Mouse (Mus musculus): ENCODE data around the gene Brca1. TPM values are rescaled to one million over a fixed set of nuclear protein-coding genes. Genes with fewer than 3 reads are reported as not detected.

Brca1 gene
- polyA plus RNA-seq, 1 experiment from 2014 or later, result 1.9 TPM

- Histone ChIP-seq H3K9me3 (replicated peaks; ENCODE audit: control insufficient read depth, low read length, poor library complexity, severe bottlenecking) (no peaks in the 10 kb centered on the region), H3K9ac (ENCODE audit: low read depth, low read length) (no peak overlapping the region), H3K27me3 (ENCODE audit: control insufficient read depth, insufficient read depth, low read depth, low read length) (no peaks in the 10 kb centered on the region), H3K27ac (ENCODE audit: low read length) (no peak overlapping the region), H3K4me1 (ENCODE audit: control insufficient read depth, insufficient read depth, low read length) (no peaks in the 10 kb centered on the region), H3K36me3 (ENCODE audit: control insufficient read depth, insufficient read depth, low read length) (no peaks in the 10 kb centered on the region), H3K4me3 (ENCODE audit: low read depth, low read length) (no peak overlapping the region), H3K4me2 (ENCODE audit: low read length) (no peak overlapping the region)
- no peak for ATAC-seq
- WGBS, result 84% methylated on average over 5 of the region's 5 CpGs
Observed at GRCm38 (mm10) chr11:101518937-101519336, 32.8 kb downstream of the Brca1 start.

GRCm38 (mm10) chr11:101507090-101507489, 44.7 kb downstream of the Brca1 start:
- no peak for ATAC-seq
- Histone ChIP-seq H3K9me3 (replicated peaks; ENCODE audit: control insufficient read depth, low read length, poor library complexity, severe bottlenecking) (no peaks in the 10 kb centered on the region), H3K36me3 (ENCODE audit: control insufficient read depth, insufficient read depth, low read length) (no peaks in the 10 kb centered on the region), H3K4me3 (ENCODE audit: low read depth, low read length) (no peak overlapping the region), H3K27ac (ENCODE audit: low read length) (no peak overlapping the region), H3K27me3 (ENCODE audit: control insufficient read depth, insufficient read depth, low read depth, low read length) (no peaks in the 10 kb centered on the region), H3K4me1 (ENCODE audit: control insufficient read depth, insufficient read depth, low read length) (no peaks in the 10 kb centered on the region), H3K9ac (ENCODE audit: low read depth, low read length) (no peak overlapping the region), H3K4me2 (ENCODE audit: low read length) (no peak overlapping the region)
- WGBS, result 96% methylated on average over 7 of the region's 7 CpGs

- Histone ChIP-seq H3K27ac (ENCODE audit: low read length) (no peak overlapping the region), H3K27me3 (ENCODE audit: control insufficient read depth, insufficient read depth, low read depth, low read length) (no peaks in the 10 kb centered on the region), H3K36me3 (ENCODE audit: control insufficient read depth, insufficient read depth, low read length) (no peaks in the 10 kb centered on the region), H3K4me3 (ENCODE audit: low read depth, low read length) (no peak overlapping the region), H3K4me1 (ENCODE audit: control insufficient read depth, insufficient read depth, low read length) (no peaks in the 10 kb centered on the region), H3K9me3 (replicated peaks; ENCODE audit: control insufficient read depth, low read length, poor library complexity, severe bottlenecking) (no peaks in the 10 kb centered on the region), H3K9ac (ENCODE audit: low read depth, low read length) (no peak overlapping the region), H3K4me2 (ENCODE audit: low read length) (no peak overlapping the region)
- ATAC-seq, result no peak
- WGBS, result 76% methylated on average over 5 of the region's 5 CpGs
Observed at GRCm38 (mm10) chr11:101506269-101506780, 45.4 kb downstream of the Brca1 start.

GRCm38 (mm10) chr11:101486126-101486525, 65.6 kb downstream of the Brca1 start:
- H3K9ac ChIP-seq (ENCODE audit: low read depth, low read length), result no peak overlapping the region
- 72% methylated on average over 6 of the region's 6 CpGs for WGBS
- no peak overlapping the region for H3K4me3 ChIP-seq (ENCODE audit: low read depth, low read length)
- peak overlapping the region; percentile 26; the same call in 1 of the 2 replicates for H3K27ac ChIP-seq (ENCODE audit: low read length)
- no peak for ATAC-seq
- H3K27me3 ChIP-seq (ENCODE audit: control insufficient read depth, insufficient read depth, low read depth, low read length), result no peaks in the 10 kb centered on the region
- no peaks in the 10 kb centered on the region for H3K9me3 ChIP-seq (replicated peaks; ENCODE audit: control insufficient read depth, low read length, poor library complexity, severe bottlenecking)
- 0 out of 2 replicates have a peak, but pooled peaks cover 2% of the 10 kb centered on the region for H3K4me1 ChIP-seq (ENCODE audit: control insufficient read depth, insufficient read depth, low read length)
- no peak overlapping the region for H3K4me2 ChIP-seq (ENCODE audit: low read length)
- H3K36me3 ChIP-seq (ENCODE audit: control insufficient read depth, insufficient read depth, low read length), result no peaks in the 10 kb centered on the region

- no peaks in the 10 kb centered on the region for H3K9me3 ChIP-seq (replicated peaks; ENCODE audit: control insufficient read depth, low read length, poor library complexity, severe bottlenecking)
- H3K27ac ChIP-seq (ENCODE audit: low read length), result peak overlapping the region; percentile 65
- no peak overlapping the region for H3K9ac ChIP-seq (ENCODE audit: low read depth, low read length)
- 0 out of 2 replicates have a peak, but pooled peaks cover 2% of the 10 kb centered on the region for H3K4me1 ChIP-seq (ENCODE audit: control insufficient read depth, insufficient read depth, low read length)
- H3K4me3 ChIP-seq (ENCODE audit: low read depth, low read length), result no peak overlapping the region
- H3K4me2 ChIP-seq (ENCODE audit: low read length), result no peak overlapping the region
- no peak for ATAC-seq
- WGBS, result 32% methylated on average over 6 of the region's 6 CpGs
- H3K27me3 ChIP-seq (ENCODE audit: control insufficient read depth, insufficient read depth, low read depth, low read length), result no peaks in the 10 kb centered on the region
- no peaks in the 10 kb centered on the region for H3K36me3 ChIP-seq (ENCODE audit: control insufficient read depth, insufficient read depth, low read length)
Observed at GRCm38 (mm10) chr11:101485509-101486028, 66.2 kb downstream of the Brca1 start.

GRCm38 (mm10) chr11:101484814-101485213, 66.9 kb downstream of the Brca1 start:
- no peak overlapping the region for H3K27ac ChIP-seq (ENCODE audit: low read length)

GRCm38 (mm10) chr11:101484245-101484644, 67.5 kb downstream of the Brca1 start:
- H3K27me3 ChIP-seq (ENCODE audit: control insufficient read depth, insufficient read depth, low read depth, low read length), result no peaks in the 10 kb centered on the region
- no peak overlapping the region for H3K9ac ChIP-seq (ENCODE audit: low read depth, low read length)
- 67% methylated on average over 6 of the region's 6 CpGs for WGBS
- H3K27ac ChIP-seq (ENCODE audit: low read length), result peak overlapping the region; percentile 5; the same call in 1 of the 2 replicates
- H3K4me2 ChIP-seq (ENCODE audit: low read length), result no peak overlapping the region
- peaks cover 2% of the 10 kb centered on the region; the same call in 1 of the 2 replicates for H3K4me1 ChIP-seq (ENCODE audit: control insufficient read depth, insufficient read depth, low read length)
- no peaks in the 10 kb centered on the region for H3K9me3 ChIP-seq (replicated peaks; ENCODE audit: control insufficient read depth, low read length, poor library complexity, severe bottlenecking)
- ATAC-seq, result no peak
- no peak overlapping the region for H3K4me3 ChIP-seq (ENCODE audit: low read depth, low read length)
- no peaks in the 10 kb centered on the region for H3K36me3 ChIP-seq (ENCODE audit: control insufficient read depth, insufficient read depth, low read length)

More at GRCm38 (mm10) chr11:101484814-101485213, 66.9 kb downstream of the Brca1 start:
- Histone ChIP-seq H3K9ac (ENCODE audit: low read depth, low read length) (no peak overlapping the region), H3K4me2 (ENCODE audit: low read length) (no peak overlapping the region), H3K27me3 (ENCODE audit: control insufficient read depth, insufficient read depth, low read depth, low read length) (no peaks in the 10 kb centered on the region), H3K4me3 (ENCODE audit: low read depth, low read length) (no peak overlapping the region), H3K9me3 (replicated peaks; ENCODE audit: control insufficient read depth, low read length, poor library complexity, severe bottlenecking) (no peaks in the 10 kb centered on the region), H3K4me1 (ENCODE audit: control insufficient read depth, insufficient read depth, low read length) (0 out of 2 replicates have a peak, but pooled peaks cover 2% of the 10 kb centered on the region), H3K36me3 (ENCODE audit: control insufficient read depth, insufficient read depth, low read length) (no peaks in the 10 kb centered on the region)
- 88% methylated on average over 7 of the region's 7 CpGs for WGBS
- no peak for ATAC-seq

- Histone ChIP-seq H3K4me2 (ENCODE audit: low read length) (no peak overlapping the region), H3K27ac (ENCODE audit: low read length) (peak overlapping the region; percentile 40; the same call in 1 of the 2 replicates), H3K9me3 (replicated peaks; ENCODE audit: control insufficient read depth, low read length, poor library complexity, severe bottlenecking) (no peaks in the 10 kb centered on the region), H3K36me3 (ENCODE audit: control insufficient read depth, insufficient read depth, low read length) (no peaks in the 10 kb centered on the region), H3K9ac (ENCODE audit: low read depth, low read length) (no peak overlapping the region), H3K27me3 (ENCODE audit: control insufficient read depth, insufficient read depth, low read depth, low read length) (no peaks in the 10 kb centered on the region), H3K4me1 (ENCODE audit: control insufficient read depth, insufficient read depth, low read length) (peaks cover 7% of the 10 kb centered on the region), H3K4me3 (ENCODE audit: low read depth, low read length) (no peak overlapping the region)
- ATAC-seq, result no peak
- 11% methylated on average over 3 of the region's 3 CpGs for WGBS
Observed at GRCm38 (mm10) chr11:101483804-101484203, 68.0 kb downstream of the Brca1 start.

GRCm38 (mm10) chr11:101480912-101481311, 70.8 kb downstream of the Brca1 start:
- no peak for ATAC-seq
- Histone ChIP-seq H3K4me2 (ENCODE audit: low read length) (no peak overlapping the region), H3K27ac (ENCODE audit: low read length) (no peak overlapping the region), H3K4me3 (ENCODE audit: low read depth, low read length) (no peak overlapping the region), H3K4me1 (ENCODE audit: control insufficient read depth, insufficient read depth, low read length) (peaks cover 12% of the 10 kb centered on the region), H3K9me3 (replicated peaks; ENCODE audit: control insufficient read depth, low read length, poor library complexity, severe bottlenecking) (no peaks in the 10 kb centered on the region), H3K27me3 (ENCODE audit: control insufficient read depth, insufficient read depth, low read depth, low read length) (no peaks in the 10 kb centered on the region), H3K9ac (ENCODE audit: low read depth, low read length) (no peak overlapping the region), H3K36me3 (ENCODE audit: control insufficient read depth, insufficient read depth, low read length) (no peaks in the 10 kb centered on the region)
- WGBS, result 65% methylated on average over 6 of the region's 6 CpGs
